Mouse (Mus musculus) midbrain, embryonic 16.5 days (tissue): ENCODE measurements around the gene Flrt2. TPM values are rescaled to one million over a fixed set of nuclear protein-coding genes. Genes with fewer than 3 reads are reported as not detected.
"Not testable (repeated sequence)": the region's sequence is repeated elsewhere in the genome, so short reads cannot be mapped to it uniquely, and the experiment has no call there.

ENCODE experiments used
- ATAC-seq: fragments of 200-750 bp; cut with Nextera tagmentation; 2 replicates; pipeline ENCODE4 v1.8.0; 2017; ENCODE audit warnings: moderate TSS enrichment
- H3K27ac ChIP-seq: fragments of 300-500 bp; sonication (generic); 2 replicates; pipeline ENCODE4 v1.5.1; 2014; ENCODE audit warnings: mild to moderate bottlenecking, low read length, mixed read lengths
- H3K27me3 ChIP-seq: fragments of 300-500 bp; sonication (generic); 2 replicates; pipeline ENCODE4 v1.6.1; 2014; ENCODE audit warnings: low read depth, low read length, mixed read lengths; ENCODE audit not compliant: control insufficient read depth, insufficient read depth
- H3K36me3 ChIP-seq: fragments of 300-500 bp; sonication (generic); 2 replicates; pipeline ENCODE4 v1.6.1; 2014; ENCODE audit warnings: mild to moderate bottlenecking, low read length, moderate library complexity, mixed read lengths; ENCODE audit not compliant: control insufficient read depth, insufficient read depth
- H3K4me1 ChIP-seq: fragments of 300-500 bp; sonication (generic); 2 replicates; pipeline ENCODE4 v1.6.1; 2014; ENCODE audit warnings: mild to moderate bottlenecking, low read length, mixed read lengths; ENCODE audit not compliant: control insufficient read depth, insufficient read depth
- H3K4me2 ChIP-seq: fragments of 300-500 bp; sonication (generic); 2 replicates; pipeline ENCODE4 v1.6.1; 2014; ENCODE audit warnings: mild to moderate bottlenecking, low read length, mixed read lengths
- H3K4me3 ChIP-seq: fragments of 300-500 bp; sonication (generic); 2 replicates; pipeline ENCODE4 v1.5.1; 2014; ENCODE audit warnings: low read depth, mild to moderate bottlenecking, low read length, moderate library complexity, mixed read lengths
- H3K9ac ChIP-seq: fragments of 300-500 bp; sonication (generic); 2 replicates; pipeline ENCODE4 v1.6.1; 2014; ENCODE audit warnings: low read depth, low read length, mixed read lengths
- H3K9me3 ChIP-seq: fragments of 300-500 bp; sonication (generic); replicated peaks from 2 replicates; pipeline ENCODE4 v1.6.1; 2014; ENCODE audit warnings: mild to moderate bottlenecking, low read length, mixed read lengths; ENCODE audit not compliant: control insufficient read depth, poor library complexity, severe bottlenecking
- WGBS: fragments of 180-500 bp; shearing (Covaris S2); extraction: QIAGEN DNeasy Blood & Tissue Kit; methylation state at CpG from one replicate; pipeline ENCODE4 v1.1.7; 2014; 5-methylcytosine and 5-hydroxymethylcytosine counted together
- polyA plus RNA-seq: library from polyadenylated mRNA; unstranded; fragments of >200 nt; fragmentation: Nextera tagmentation; extraction: Ambion mirVana; gene quantifications from 2 replicates; pipeline ENCODE4 v1.2.1, GENCODE M21; 2015

Gene Flrt2
- 21.0 and 21.3 TPM in 2 replicates for polyA plus RNA-seq

DNA sequence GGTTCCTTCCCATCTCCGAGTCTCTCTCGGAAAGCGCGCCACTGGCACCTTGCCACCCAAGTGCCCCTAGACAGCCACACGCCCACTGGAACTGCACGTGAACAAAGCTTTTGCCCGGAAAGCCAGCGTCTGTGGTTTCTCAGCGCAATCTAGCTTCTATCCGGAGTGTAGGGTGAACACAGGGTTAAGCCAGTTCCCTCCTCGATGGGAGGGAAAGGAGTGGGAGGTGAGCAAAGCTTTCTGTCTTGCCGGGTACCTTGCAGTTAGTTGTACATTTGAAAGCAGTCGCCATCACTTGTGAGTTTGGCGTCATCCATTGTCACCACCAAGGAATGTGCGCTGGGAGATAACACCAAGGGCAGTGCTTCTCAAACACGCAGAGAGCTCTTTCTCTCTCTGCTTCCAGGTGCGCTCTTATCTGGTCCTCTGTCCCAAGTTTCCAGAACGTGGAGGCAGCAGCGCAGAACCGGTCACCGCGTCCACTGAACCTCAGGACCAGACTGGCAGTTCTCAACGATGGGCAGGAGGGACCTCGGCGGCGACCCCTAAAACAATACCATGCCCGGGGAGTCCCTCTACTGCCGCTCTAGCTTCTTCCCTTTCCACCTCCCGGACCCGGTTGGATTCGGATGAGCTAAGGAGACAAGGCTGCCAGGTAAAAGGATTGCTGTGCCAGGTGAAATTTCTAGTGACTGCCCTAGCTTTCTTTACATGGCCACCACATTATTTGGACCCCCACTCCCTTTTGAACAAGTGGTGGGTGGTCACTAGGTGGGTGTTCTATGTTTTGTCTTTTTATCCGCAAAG, at the start of gene Flrt2:
TSS of gene Flrt2 (plus strand) at position 266 of the 807 bp plus-strand sequence.
- peak within 1 kb of the TSS; percentile 83 for H3K9ac ChIP-seq
- no peaks in the 10 kb centered on the region for H3K27me3 ChIP-seq
- H3K4me2 ChIP-seq: peak within 1 kb of the TSS; percentile 78
- H3K36me3 ChIP-seq: no peaks in the 10 kb centered on the region
- H3K4me3 ChIP-seq: peak within 1 kb of the TSS; percentile 86
- no peaks in the 10 kb centered on the region for H3K9me3 ChIP-seq
- WGBS: under 1% methylated on average over 32 of the region's 32 CpGs
- H3K4me1 ChIP-seq: peaks cover 8% of the 10 kb centered on the region; the same call in 1 of the 2 replicates
- peak within 1 kb of the TSS; percentile 91 for H3K27ac ChIP-seq
- 0 out of 2 replicates have a peak, but pooled peaks have one; percentile 4 for ATAC-seq

DNA sequence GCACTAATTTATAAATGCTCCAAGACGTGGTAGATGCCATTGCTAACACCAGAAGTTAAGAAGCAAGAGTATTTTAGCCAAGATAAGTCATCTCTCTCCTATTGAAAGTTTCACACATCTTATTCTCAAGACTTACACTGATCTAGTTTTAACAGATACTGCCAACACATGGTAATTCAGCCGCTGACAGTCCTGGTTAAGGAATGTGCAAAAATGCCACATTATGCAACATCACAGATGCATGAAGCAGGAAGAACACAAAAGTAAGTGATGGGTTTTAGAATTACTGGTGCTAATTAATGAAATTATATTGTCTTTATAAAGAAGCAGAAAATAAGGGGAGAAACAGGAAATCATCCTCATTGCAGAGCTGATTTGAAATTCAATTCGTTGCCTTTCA, 49.8 kb upstream of the Flrt2 start:
- Histone ChIP-seq H3K9me3 (no peaks in the 10 kb centered on the region), H3K27me3 (no peaks in the 10 kb centered on the region), H3K4me2 (no peak overlapping the region), H3K27ac (no peak overlapping the region), H3K36me3 (no peaks in the 10 kb centered on the region), H3K4me3 (no peak overlapping the region), H3K9ac (no peak overlapping the region), H3K4me1 (no peaks in the 10 kb centered on the region)
- no peak for ATAC-seq
- 77% methylated on average over 3 of the region's 3 CpGs for WGBS

DNA sequence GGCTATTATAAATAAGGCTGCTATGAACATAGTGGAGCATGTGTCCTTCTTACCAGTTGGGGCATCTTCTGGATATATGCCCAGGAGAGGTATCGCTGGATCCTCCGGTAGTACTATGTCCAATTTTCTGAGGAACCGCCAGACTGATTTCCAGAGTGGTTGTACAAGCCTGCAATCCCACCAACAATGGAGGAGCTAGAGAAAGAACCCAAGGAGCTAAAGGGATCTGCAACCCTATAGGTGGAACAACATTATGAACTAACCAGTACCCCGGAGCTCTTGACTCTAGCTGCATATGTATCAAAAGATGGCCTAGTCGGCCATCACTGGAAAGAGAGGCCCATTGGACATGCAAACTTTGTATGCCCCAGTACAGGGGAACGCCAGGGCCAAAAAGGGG, 44.8 kb upstream of the Flrt2 start:
- not testable (repeated sequence) for H3K4me2 ChIP-seq, H3K27ac ChIP-seq, H3K4me1 ChIP-seq, H3K4me3 ChIP-seq, H3K9me3 ChIP-seq, H3K9ac ChIP-seq, ATAC-seq, H3K27me3 ChIP-seq, H3K36me3 ChIP-seq
- 100% methylated on average over 1 of the region's 6 CpGs for WGBS

DNA sequence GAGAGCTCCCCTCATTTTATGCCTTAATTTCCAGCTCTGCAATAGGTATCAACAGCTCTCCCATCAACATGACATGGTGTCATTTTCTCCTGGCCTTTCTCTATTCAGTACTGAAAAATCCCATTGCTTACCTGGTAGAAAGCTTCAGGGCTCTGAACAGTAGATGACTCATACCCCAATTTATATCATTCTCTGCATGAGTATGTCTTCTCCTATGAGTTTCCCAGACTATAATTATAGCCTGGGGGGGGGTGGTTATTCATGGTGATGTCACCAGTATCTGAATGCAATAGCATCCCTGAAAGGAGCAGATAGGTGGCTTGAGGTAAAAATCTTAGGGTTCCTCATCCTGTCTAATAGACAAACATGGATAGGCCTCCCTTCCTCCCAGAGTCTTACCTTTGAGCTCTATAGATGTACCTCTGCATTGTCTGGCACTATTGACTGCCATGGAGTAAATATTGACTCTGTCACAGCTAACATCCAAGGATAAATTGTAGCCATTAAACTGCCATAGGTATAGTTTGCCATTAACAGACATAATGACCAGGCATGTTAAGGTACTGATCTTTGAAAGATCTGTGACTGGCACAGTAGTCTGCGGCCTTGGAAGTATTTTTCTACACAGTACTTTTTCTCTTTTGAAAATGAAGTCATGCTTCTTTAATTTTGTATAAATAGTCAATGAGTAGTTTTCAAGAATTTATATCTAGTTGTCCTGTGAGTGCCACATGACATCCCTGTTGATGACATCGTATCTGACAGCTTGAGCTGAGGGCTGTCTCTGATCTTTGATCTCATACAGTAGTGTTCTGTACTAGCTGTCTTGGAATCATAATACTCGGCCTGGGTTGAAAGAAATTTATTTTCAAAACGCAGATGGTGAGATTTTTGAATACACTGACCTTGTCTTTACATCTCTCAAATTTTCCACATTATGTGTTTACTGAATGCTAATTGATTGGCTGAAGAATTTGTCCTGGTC, 39.6 kb upstream of the Flrt2 start:
- Histone ChIP-seq H3K36me3 (no peaks in the 10 kb centered on the region), H3K4me2 (no peak overlapping the region), H3K9me3 (no peaks in the 10 kb centered on the region), H3K4me1 (no peaks in the 10 kb centered on the region), H3K9ac (no peak overlapping the region), H3K27me3 (no peaks in the 10 kb centered on the region), H3K27ac (no peak overlapping the region), H3K4me3 (no peak overlapping the region)
- WGBS: 79% methylated on average over 4 of the region's 4 CpGs
- ATAC-seq: no peak

- H3K4me1 ChIP-seq: no peaks in the 10 kb centered on the region
- WGBS: 93% methylated on average over 4 of the region's 4 CpGs
- H3K27me3 ChIP-seq: no peaks in the 10 kb centered on the region
Observed at GRCm38 (mm10) chr12:95656594-95656993, 35.4 kb upstream of the Flrt2 start.

GRCm38 (mm10) chr12:95667296-95667695, 24.7 kb upstream of the Flrt2 start:
- H3K9me3 ChIP-seq: no peaks in the 10 kb centered on the region
- no peak overlapping the region for H3K9ac ChIP-seq
- WGBS: 80% methylated on average over 5 of the region's 5 CpGs
- H3K4me1 ChIP-seq: no peaks in the 10 kb centered on the region
- no peaks in the 10 kb centered on the region for H3K27me3 ChIP-seq
- no peak overlapping the region for H3K4me2 ChIP-seq
- no peak overlapping the region for H3K27ac ChIP-seq
- ATAC-seq: no peak
- no peaks in the 10 kb centered on the region for H3K36me3 ChIP-seq
- no peak overlapping the region for H3K4me3 ChIP-seq

More at GRCm38 (mm10) chr12:95656594-95656993, 35.4 kb upstream of the Flrt2 start:
- Histone ChIP-seq H3K9ac (no peak overlapping the region), H3K4me2 (no peak overlapping the region), H3K27ac (no peak overlapping the region), H3K9me3 (no peaks in the 10 kb centered on the region), H3K36me3 (no peaks in the 10 kb centered on the region), H3K4me3 (no peak overlapping the region)
- ATAC-seq: no peak

DNA sequence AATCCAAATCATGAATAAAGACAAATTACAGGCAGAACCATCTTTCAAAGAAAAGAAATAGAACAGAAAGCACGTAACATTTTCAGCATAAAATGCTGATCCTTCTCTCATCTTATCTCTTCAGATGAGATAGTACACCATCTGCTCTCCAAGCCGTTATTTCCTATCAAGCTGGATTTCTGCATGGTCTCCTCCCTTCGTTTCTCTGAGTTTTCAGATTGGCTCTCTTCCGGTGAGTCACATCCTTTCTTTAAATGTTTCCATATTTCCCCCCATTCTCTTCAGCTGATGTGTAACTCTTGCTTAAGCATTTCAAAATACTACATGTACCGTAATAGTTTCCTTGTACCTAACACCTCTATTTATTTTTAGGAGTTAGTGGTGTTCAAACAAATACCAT, 16.3 kb upstream of the Flrt2 start:
- H3K9ac ChIP-seq: no peak overlapping the region
- no peak overlapping the region for H3K4me3 ChIP-seq
- H3K9me3 ChIP-seq: no peaks in the 10 kb centered on the region
- H3K27me3 ChIP-seq: no peaks in the 10 kb centered on the region
- WGBS: 89% methylated on average over 5 of the region's 5 CpGs
- no peak overlapping the region for H3K27ac ChIP-seq
- no peaks in the 10 kb centered on the region for H3K36me3 ChIP-seq
- no peak overlapping the region for H3K4me2 ChIP-seq
- H3K4me1 ChIP-seq: no peaks in the 10 kb centered on the region
- ATAC-seq: no peak

GRCm38 (mm10) chr12:95690819-95691218, 1.2 kb upstream of the Flrt2 start:
- Histone ChIP-seq H3K9me3 (no peaks in the 10 kb centered on the region), H3K9ac (no peak overlapping the region), H3K4me1 (peaks cover 8% of the 10 kb centered on the region; the same call in 1 of the 2 replicates), H3K27me3 (no peaks in the 10 kb centered on the region), H3K27ac (no peak overlapping the region), H3K4me2 (peak overlapping the region; percentile 78), H3K4me3 (no peak overlapping the region; the same call in 1 of the 2 replicates), H3K36me3 (no peaks in the 10 kb centered on the region)
- no peak for ATAC-seq
- 4% methylated on average over 9 of the region's 9 CpGs for WGBS
